Mouse (Mus musculus) embryo, embryonic 11 days (tissue): ENCODE results near the gene Smox.

Experiments used
- DNase-seq: peaks from one replicate; pipeline ENCODE4 v3.0.0-alpha.2; 2015

Gene Smox

DNA sequence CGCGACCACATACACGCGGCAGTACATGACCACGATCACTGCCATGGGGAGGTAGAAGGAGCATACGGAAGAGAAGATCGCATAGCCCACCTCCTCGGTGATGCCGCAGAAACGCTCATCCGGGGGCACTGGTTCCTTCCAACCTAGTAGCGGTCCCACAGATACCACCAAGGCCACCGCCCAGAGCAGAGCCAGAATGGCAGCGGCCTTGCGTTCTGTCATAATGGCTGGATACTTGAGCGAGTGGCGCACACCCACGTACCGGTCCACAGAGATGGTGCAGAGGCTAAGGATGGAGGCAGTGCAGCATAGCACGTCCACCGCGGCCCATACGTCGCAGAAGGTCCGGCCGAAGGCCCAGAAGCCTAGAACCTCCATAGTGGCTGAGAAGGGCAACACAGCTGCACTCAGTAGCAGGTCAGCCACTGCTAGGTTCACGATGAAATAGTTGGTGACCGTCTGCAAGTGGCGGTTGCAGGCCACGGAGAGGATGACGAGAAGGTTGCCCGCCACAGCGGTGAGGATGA is 70.1 kb downstream of the Smox start:
- DNase-seq = no peak

DNA sequence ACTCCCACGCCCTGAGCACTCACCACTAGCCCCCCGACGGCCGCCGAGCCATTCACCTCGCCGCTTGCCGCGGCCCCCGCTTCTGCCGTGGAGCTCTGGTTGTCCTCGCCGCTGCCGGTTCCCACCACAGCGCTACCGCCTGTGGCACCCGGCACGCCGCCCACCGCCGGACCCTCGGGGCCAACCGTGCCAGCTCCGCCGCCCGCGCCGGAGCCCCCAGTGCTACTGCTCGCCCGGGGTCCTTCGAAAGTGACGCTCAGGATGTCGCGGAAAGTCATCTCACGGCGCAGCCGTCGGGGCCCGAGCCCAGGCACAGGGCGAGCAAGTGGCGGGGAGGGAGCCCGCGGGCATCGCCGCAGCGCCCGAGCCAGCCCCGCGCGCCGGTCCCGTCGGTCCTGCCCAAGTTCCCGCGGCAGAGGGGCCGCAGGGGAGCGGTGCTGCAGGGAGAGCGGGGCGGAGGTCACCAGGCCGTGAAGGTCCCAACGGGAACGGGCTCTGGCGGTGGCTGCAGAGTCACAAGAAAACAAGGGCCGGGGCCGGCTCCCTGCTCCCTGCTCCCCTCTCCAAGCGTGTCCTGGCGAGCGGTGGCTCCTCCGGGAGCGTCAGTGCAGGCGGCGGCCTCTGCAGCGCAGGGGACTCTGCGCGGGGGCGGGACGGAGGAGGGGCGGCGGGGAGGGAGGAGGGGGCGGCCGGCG is 70.7 kb downstream of the Smox start, which contains the start of gene Adra1d:
Adra1d (minus strand) TSS at position 393 of the 695 bp plus-strand sequence.
- peak; percentile 49 for DNase-seq

DNA sequence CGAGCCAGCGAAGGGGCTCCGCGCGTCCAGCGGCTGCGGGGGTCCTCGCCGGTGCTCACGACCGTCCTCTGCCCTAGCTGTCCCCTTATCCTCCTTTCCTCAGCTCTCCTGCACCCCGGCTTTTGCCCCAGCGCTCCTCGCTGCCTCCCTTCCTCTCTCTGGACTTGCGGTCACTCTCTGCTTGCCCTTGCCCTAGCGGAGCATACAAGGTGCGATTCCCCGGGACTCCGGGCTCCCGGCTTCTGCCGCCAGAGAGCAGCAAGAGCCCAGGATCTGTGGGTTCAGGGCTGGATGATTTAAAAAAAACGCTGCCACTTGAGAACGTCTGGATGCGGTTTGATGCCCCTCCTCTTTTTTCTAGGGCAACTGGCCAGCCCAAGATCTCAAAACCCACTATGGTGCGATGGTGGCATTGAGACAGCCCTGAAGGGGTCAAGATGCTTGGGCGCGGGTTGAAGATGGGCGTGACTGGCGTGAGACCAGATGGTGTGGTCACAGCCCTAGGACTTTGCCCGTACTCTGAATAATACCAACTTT is 71.4 kb downstream of the Smox start:
- peak; percentile 85 for DNase-seq
